Mouse (Mus musculus) intestine, postnatal 0 days (tissue): ENCODE data around the gene Npcd. TPM values are rescaled to one million over a fixed set of nuclear protein-coding genes. Genes with fewer than 3 reads are reported as not detected.

Experiments
- ATAC-seq: fragments of 200-750 bp; cut with Nextera tagmentation; 2 replicates; pipeline ENCODE4 v1.8.0; 2017; ENCODE audit warnings: mild to moderate bottlenecking, moderate TSS enrichment, moderate library complexity
- H3K27ac ChIP-seq: fragments of 300-500 bp; sonication (generic); 2 replicates; pipeline ENCODE4 v1.5.1; 2014; ENCODE audit warnings: mild to moderate bottlenecking, low read depth, low read length, moderate library complexity
- H3K27me3 ChIP-seq: fragments of 300-500 bp; sonication (generic); replicated peaks from 2 replicates; pipeline ENCODE4 v1.6.1; 2014; ENCODE audit warnings: low read length, mixed read lengths; ENCODE audit not compliant: control insufficient read depth, insufficient read depth
- H3K36me3 ChIP-seq: fragments of 300-500 bp; sonication (generic); 2 replicates; pipeline ENCODE4 v1.6.1; 2014; ENCODE audit warnings: mild to moderate bottlenecking, moderate library complexity; ENCODE audit not compliant: control insufficient read depth, insufficient read depth
- H3K4me1 ChIP-seq: fragments of 300-500 bp; sonication (generic); replicated peaks from 2 replicates; pipeline ENCODE4 v1.6.1; 2014; ENCODE audit warnings: antibody characterized with exemption, low read length, mixed read lengths; ENCODE audit not compliant: control insufficient read depth, insufficient read depth
- H3K4me2 ChIP-seq: fragments of 300-500 bp; sonication (generic); replicated peaks from 2 replicates; pipeline ENCODE4 v1.6.1; 2014; ENCODE audit warnings: low read depth, mild to moderate bottlenecking, moderate library complexity
- H3K4me3 ChIP-seq: fragments of 300-500 bp; sonication (generic); 2 replicates; pipeline ENCODE4 v1.5.1; 2014; ENCODE audit warnings: low read depth, low read length
- H3K9ac ChIP-seq: fragments of 300-500 bp; sonication (generic); 2 replicates; pipeline ENCODE4 v1.6.1; 2014; ENCODE audit warnings: mild to moderate bottlenecking, low read depth, low read length
- H3K9me3 ChIP-seq: fragments of 300-500 bp; sonication (generic); 2 replicates; pipeline ENCODE4 v1.6.1; 2016; ENCODE audit warnings: mixed run types; ENCODE audit not compliant: control insufficient read depth
- CTCF ChIP-seq: sonication (generic); IDR thresholded peaks from 2 replicates; pipeline ENCODE4 v1.5.1; 2016; ENCODE audit warnings: low read depth, mild to moderate bottlenecking, control low read depth, antibody characterized with exemption, moderate library complexity
- WGBS: fragments of 180-500 bp; shearing (Covaris S2); extraction: QIAGEN DNeasy Blood & Tissue Kit; methylation state at CpG from one replicate; pipeline ENCODE4 v1.1.7; 2014; 5-methylcytosine and 5-hydroxymethylcytosine counted together
- polyA plus RNA-seq: library from polyadenylated mRNA; unstranded; fragments of >200 nt; fragmentation: Nextera tagmentation; extraction: Ambion mirVana; gene quantifications from 2 replicates; pipeline ENCODE4 v1.2.1, GENCODE M21; 2015

Npcd gene
- polyA plus RNA-seq, 1 experiment from 2014 or later, result not detected

- ATAC-seq, result no peak
- no peak overlapping the region for H3K9ac ChIP-seq
- H3K9me3 ChIP-seq, result no peaks in the 10 kb centered on the region
- H3K27ac ChIP-seq, result no peak overlapping the region
- no peak for TF ChIP-seq CTCF
- no peak overlapping the region for H3K4me3 ChIP-seq
- H3K36me3 ChIP-seq, result peaks cover 5% of the 10 kb centered on the region; the same call in 1 of the 2 replicates
- H3K27me3 ChIP-seq, result no peaks in the 10 kb centered on the region
- no peak overlapping the region for H3K4me2 ChIP-seq
- 82% methylated on average over 14 of the region's 14 CpGs for WGBS
- H3K4me1 ChIP-seq, result no peaks in the 10 kb centered on the region
These were observed 6.8 kb downstream of the Npcd start for GRCm38 (mm10) chr15:79827061-79827777.

GRCm38 (mm10) chr15:79826221-79826935 is 7.7 kb downstream of the Npcd start:
- Histone ChIP-seq H3K36me3 (peaks cover 5% of the 10 kb centered on the region; the same call in 1 of the 2 replicates), H3K9me3 (no peaks in the 10 kb centered on the region), H3K27me3 (no peaks in the 10 kb centered on the region), H3K27ac (no peak overlapping the region), H3K4me2 (no peak overlapping the region), H3K4me1 (no peaks in the 10 kb centered on the region), H3K4me3 (no peak overlapping the region), H3K9ac (no peak overlapping the region)
- no peak for ATAC-seq
- WGBS, result 85% methylated on average over 9 of the region's 9 CpGs
- no peak for TF ChIP-seq CTCF

GRCm38 (mm10) chr15:79825146-79825825 is 8.8 kb downstream of the Npcd start:
- no peak for ATAC-seq
- Histone ChIP-seq H3K4me2 (no peak overlapping the region), H3K9me3 (no peaks in the 10 kb centered on the region), H3K36me3 (peaks cover 5% of the 10 kb centered on the region; the same call in 1 of the 2 replicates), H3K27ac (no peak overlapping the region), H3K4me1 (no peaks in the 10 kb centered on the region), H3K4me3 (no peak overlapping the region), H3K9ac (no peak overlapping the region), H3K27me3 (no peaks in the 10 kb centered on the region)
- WGBS, result 73% methylated on average over 14 of the region's 14 CpGs
- TF ChIP-seq CTCF, result peak; percentile 70

- no peak; the same call in 1 of the 2 replicates for TF ChIP-seq CTCF
- Histone ChIP-seq H3K36me3 (peaks cover 5% of the 10 kb centered on the region; the same call in 1 of the 2 replicates), H3K4me1 (no peaks in the 10 kb centered on the region), H3K4me2 (no peak overlapping the region), H3K27me3 (no peaks in the 10 kb centered on the region), H3K4me3 (no peak overlapping the region), H3K9ac (no peak overlapping the region), H3K27ac (no peak overlapping the region), H3K9me3 (no peaks in the 10 kb centered on the region)
- peak; percentile 46 for ATAC-seq
- 55% methylated on average over 19 of the region's 19 CpGs for WGBS
These were observed 10.3 kb downstream of the Npcd start for GRCm38 (mm10) chr15:79823588-79824280.

DNA sequence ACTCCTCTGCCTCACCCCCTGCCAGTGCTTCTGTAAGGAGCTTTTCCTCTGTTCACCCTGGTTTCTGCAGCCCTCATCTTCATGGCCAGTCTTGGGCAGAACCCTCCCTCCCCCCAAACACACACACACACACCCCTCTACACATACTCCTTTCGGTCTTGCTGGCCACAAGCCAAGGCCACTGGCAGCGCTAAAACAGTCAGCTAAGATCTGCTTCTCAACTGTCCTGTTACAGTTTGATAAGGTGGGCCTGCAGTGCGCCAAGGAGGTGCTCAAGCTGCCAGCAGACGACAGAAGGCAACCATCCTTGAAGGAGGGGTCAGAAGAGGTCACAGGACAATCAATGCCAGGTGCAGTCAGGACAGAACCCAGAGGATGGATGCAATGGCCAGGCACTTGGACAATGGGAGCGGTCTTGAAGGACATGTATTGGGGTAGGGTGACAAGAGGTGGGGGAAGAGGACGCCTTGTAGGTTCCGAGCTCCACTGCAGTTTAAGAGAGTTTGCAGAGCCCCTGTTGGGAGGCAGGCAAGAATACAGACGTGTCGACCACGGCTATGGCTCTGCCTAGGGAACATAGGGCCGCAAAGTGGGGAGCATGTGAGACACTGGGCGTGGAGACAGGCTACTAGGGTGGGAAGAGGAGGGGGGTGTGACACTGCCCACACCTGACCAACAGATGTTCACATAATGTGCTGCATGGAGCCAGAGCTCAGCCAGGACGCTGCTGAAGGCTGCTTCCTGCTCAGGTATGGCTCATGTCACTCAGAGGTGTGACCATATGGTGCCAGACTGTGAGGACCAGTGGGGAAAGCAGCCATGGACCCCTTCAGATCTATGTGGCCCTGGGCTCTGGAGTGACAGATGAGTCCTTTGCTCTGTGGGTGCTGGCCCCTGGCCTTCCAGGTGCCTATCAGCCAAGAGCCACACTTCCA is 11.5 kb downstream of the Npcd start:
- no peak overlapping the region for H3K9ac ChIP-seq
- no peak overlapping the region for H3K4me3 ChIP-seq
- H3K27ac ChIP-seq, result no peak overlapping the region
- H3K36me3 ChIP-seq, result 0 out of 2 replicates have a peak, but pooled peaks cover 5% of the 10 kb centered on the region
- WGBS, result 68% methylated on average over 13 of the region's 13 CpGs
- no peaks in the 10 kb centered on the region for H3K27me3 ChIP-seq
- H3K9me3 ChIP-seq, result no peaks in the 10 kb centered on the region
- no peak for ATAC-seq
- TF ChIP-seq CTCF, result no peak
- H3K4me2 ChIP-seq, result no peak overlapping the region
- no peaks in the 10 kb centered on the region for H3K4me1 ChIP-seq
